Mouse (Mus musculus) myocyte (in vitro differentiated cells): Measurements from ENCODE around the gene Ccdc181.

Source experiments
- MAX ChIP-seq: IDR thresholded peaks from one replicate; pipeline ENCODE4 v1.6.1; 2011; ENCODE audit warnings: low read depth, mild to moderate bottlenecking, control low read depth
- MYOG ChIP-seq, 3 experiments: IDR thresholded peaks; one replicate each; pipeline ENCODE4 v1.6.1; 2011; ENCODE audit warnings: control low read depth in 2 of 3, low read depth in 2 of 3, mild to moderate bottlenecking in 2 of 3; ENCODE audit not compliant: insufficient read length in 2 of 3, control insufficient read depth in 1 of 3, insufficient read depth in 1 of 3
- POLR2A ChIP-seq: IDR thresholded peaks from one replicate; pipeline ENCODE4 v1.6.1; 2011; ENCODE audit warnings: low read depth, mild to moderate bottlenecking, control low read depth, moderate library complexity; ENCODE audit not compliant: insufficient read length
- POLR2AphosphoS2 ChIP-seq: IDR thresholded peaks from one replicate; pipeline ENCODE4 v1.6.1; 2011; ENCODE audit warnings: low read depth, control low read depth; ENCODE audit not compliant: insufficient read length
- REST ChIP-seq: IDR thresholded peaks from one replicate; pipeline ENCODE4 v1.6.1; 2011; ENCODE audit warnings: mild to moderate bottlenecking, control low read depth, moderate library complexity; ENCODE audit not compliant: insufficient read depth, insufficient read length
- TCF12 ChIP-seq: IDR thresholded peaks from one replicate; pipeline ENCODE4 v1.6.1; 2011; ENCODE audit warnings: mild to moderate bottlenecking, control low read depth; ENCODE audit not compliant: poor library complexity, insufficient read depth, severe bottlenecking
- TCF3 ChIP-seq: IDR thresholded peaks from one replicate; pipeline ENCODE4 v1.6.1; 2011; ENCODE audit warnings: low read depth, control low read depth; ENCODE audit not compliant: insufficient read length
- USF1 ChIP-seq: IDR thresholded peaks from one replicate; pipeline ENCODE4 v1.6.1; 2011; ENCODE audit warnings: low read depth, mild to moderate bottlenecking, control low read depth, moderate library complexity

DNA sequence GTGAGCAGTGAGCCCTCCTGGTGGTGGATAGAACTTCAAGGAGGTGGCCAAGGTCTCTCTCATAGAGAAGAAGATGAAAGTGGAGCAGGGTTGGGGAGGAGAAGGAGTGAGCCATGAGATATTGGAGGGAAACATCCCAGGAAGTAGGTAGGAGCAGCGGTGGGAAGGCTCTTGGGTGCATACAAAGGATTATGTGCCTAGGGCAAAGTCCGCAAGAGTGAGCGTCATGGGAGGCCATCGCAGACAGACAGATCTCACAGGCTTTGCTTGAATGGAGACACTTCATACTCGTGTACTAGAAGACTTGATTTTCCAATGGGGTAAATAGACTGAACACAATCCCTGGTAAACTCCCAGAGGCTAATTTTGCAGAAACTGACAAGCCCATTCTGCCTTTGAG lies 43.1 kb downstream of the Ccdc181 start:
- TF ChIP-seq TCF12 (no peak), TCF3 (no peak), POLR2A (no peak), MAX (no peak), REST (no peak), POLR2AphosphoS2 (no peak), MYOG (IDR thresholded peaks at IDR 0.05; ENCODE audit: control insufficient read depth in 1 of 3, insufficient read depth in 1 of 3, insufficient read length in 2 of 3, low read depth in 2 of 3) (no peak), USF1 (no peak)
